Mouse (Mus musculus): ENCODE data around the gene Fam20a.

Fam20a gene

DNA sequence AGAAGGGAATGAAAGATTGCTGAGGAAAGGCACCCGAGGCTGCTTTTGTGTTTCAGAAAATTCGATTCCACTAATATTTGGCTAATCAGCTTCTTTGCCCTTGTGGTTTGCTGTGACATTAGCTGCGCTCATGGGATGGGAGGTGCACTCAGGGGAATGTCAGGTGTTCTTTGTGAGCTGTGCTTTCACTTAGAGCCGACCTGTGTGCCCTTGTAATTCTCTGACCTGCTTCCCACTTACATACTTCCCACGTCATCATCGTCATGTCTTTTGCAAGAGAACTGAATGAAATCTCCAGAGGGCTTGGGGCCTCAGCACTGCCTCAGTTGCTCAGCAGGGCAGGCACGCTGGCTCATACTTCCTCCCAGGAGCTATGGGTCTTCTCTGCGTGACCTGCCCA is 68.9 kb downstream of the Fam20a start:
- DNase-seq (ENCODE audit: low spot score in 2 of 2): no peak

DNA sequence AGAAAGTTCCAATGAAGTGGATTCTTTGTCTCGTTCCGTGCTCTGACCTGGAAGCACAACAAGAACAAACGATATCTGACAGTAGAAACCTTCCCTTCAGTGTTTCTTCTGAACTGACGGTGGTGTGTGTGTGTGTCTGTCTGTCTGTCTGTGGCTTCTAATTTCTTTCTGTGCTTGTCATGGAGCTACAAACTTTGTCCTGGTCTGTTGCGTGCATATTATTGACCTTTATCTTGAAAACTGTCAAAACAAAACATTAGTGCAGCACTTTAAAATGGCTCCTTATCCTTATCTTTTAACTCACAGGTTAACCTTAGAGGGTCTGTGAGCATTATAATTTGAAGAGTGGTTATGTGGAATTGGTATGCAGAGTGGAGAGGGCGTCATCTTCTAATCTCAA is 69.6 kb downstream of the Fam20a start:
- no peak for DNase-seq (ENCODE audit: low spot score in 2 of 2)

DNA sequence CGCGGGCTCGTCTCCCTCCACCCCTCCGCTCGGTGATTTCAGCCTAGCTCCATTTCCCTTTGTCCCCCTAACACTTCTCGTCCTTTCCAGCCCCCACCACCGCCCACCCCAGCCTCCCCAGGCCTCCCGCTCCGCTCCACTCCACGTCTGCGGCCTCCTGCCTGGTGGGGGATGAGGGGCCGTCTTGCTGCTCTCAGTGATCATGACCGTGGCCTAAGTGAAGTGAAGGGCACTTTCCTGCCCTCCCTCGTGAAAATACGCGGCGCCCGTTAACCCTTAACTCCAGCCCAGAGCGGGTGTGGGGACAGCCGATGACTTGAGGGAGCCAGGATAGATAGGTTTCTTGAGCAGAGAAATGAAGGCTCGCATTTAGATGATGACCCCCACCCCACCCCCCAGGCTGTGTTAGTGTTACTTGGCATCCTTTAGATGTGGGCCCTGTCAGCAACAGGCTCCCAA is 70.5 kb downstream of the Fam20a start:
- no peak for DNase-seq (ENCODE audit: low spot score in 2 of 2)

DNA sequence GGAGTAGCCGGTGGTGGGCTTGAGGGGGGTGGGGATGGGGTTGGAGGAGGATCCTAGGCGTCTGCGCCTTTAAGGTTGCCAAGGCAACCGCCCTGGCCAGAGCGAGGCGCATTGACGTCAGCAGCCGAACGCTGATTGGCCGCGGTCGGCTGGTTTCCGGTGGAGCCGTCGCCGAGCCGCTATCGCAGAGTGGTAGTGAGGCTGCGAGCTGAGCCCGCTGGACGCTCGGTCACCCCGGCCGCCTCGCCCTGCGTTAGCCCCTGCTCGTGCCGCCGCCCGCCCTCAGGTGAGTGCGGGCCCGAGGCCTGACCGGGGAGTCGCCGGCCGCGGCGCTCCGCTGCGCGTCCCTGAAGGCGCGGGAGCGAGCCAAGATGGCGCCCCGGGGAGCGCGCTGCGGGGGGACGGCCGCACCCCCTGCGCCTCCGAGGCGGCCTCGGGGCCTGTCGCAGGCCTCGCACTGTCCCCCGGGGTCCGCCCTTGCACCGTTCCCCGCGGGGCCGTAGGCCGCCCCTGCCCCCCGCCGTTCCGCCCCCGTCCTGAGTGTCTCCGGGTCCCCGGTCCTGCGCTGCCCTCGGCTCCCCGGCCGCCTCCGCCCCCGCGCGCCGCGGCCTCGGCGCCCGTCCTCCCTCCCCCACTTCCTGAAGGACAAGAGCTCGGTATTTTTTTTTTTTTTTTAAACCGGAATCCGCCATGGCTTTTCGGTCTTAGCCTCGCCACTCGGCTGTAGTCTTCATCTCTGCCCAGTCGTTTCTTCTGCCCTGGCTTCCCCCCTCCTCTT is 71.1 kb downstream of the Fam20a start:
- DNase-seq (ENCODE audit: low spot score in 2 of 2): peak; percentile 85 to 87

DNA sequence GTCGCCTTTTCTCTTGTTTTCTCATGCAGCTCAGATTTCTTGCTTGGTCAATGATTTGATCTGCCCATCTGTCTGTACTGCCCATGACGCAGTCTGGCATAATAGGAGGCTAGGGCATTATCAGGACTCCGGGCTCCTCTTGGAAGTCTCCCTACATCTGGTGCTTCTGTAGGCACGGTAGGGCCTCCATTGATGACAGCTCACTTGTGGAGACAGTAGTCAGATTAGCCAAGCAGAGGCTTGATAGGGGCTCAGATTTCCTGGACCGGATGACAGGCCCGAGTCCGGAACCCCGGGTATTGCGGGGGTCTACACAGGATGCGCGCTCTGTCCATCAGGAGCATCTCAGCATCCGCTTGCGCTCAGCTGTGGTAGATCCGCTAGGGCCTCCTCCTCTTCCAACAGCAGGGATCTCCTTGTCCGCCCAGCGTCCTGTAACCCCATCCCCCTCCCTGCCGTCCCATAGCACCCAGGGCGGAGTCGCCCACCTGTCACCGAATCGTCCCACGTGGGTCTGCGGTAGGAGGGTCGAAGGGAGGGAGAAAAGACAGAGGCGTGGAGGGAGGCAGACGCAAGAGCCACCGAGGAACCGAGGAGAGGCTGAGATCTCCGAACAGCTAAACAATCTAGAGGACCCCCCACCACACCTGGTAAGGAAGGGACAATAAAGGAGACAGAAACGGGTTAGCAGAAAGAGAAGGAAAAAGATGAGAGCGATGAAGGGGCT is 71.9 kb downstream of the Fam20a start:
- DNase-seq (ENCODE audit: low spot score in 2 of 2): peak; percentile 53 to 75

DNA sequence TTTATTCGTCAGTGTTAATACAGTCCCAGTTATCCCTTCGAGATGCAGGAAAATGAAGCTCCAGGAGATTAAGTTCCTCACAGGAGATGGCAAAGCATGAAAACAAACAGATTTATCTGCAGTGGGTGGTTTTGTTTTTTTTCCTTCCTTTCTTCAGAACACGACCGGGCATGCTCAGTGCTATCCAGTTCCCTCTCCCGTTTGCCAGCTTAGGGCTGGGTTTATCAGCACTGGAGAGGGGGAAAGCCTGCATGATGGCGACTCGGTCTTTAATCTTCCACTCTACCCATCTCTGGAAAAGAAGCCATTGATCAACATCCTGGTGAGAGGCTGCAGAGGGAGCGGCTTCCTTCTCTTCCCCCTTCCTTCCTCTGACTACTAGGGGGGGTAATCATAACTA is 72.9 kb downstream of the Fam20a start, which contains the start of gene Prkar1a:
TSS of gene Prkar1a (plus strand) at position 200 of the 400 bp plus-strand sequence.
- no peak for DNase-seq (ENCODE audit: low spot score in 2 of 2)

DNA sequence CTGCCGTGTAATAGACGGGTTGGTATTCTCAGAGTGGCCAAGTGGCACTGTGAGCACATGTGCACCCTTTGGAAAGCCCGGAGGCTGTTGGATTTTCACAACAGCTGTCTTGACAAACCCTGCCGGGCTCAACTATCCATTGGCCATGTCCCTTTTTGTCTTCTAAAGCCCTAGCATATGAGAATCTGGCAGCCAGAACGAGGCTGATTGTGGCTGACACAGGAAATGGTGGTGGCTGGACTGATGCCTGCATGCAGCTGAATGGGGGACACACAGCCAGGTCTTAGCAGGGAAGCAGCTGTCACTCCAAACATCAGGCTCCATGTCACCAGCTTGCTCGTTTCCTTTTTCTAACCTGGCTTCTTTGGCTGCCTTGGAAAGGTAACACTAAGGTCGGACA is 73.6 kb downstream of the Fam20a start:
- DNase-seq (ENCODE audit: low spot score in 2 of 2): no peak

DNA sequence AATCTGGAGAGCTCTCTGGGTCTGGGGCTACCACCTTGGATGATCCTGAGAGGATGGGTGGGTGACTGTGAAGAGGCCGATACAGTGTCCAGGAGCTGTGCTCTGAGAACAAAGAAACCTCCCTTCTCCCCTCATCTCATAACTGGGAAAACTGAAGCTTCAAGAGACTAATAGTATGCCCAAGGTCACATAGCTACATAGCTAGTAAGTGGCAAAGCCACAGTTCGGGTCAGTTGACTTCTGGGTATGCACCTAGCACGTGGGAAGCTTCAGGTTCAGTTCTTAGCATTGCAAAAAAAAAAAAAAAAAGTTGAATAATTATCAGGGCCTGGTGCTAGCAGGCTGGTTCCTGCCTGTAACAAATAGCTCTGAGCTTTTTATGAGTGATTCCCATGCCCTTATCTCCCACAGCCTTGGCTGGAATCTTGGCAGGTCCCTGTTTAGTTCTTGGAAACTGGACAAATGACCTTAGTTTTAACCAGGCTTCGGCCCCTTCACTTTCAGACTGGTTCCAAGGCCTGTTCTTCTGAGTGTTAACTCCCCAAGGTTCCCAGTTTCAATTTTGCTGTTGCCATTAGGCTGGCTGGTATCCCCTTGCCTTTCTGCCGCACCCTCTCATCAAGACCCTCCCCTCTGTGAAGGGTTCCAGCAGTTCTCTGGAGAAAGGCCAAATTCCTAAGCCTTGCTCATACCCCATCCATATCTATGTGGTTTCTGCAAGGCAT is 80.4 kb downstream of the Fam20a start:
- DNase-seq (ENCODE audit: low spot score in 2 of 2): no peak

DNA sequence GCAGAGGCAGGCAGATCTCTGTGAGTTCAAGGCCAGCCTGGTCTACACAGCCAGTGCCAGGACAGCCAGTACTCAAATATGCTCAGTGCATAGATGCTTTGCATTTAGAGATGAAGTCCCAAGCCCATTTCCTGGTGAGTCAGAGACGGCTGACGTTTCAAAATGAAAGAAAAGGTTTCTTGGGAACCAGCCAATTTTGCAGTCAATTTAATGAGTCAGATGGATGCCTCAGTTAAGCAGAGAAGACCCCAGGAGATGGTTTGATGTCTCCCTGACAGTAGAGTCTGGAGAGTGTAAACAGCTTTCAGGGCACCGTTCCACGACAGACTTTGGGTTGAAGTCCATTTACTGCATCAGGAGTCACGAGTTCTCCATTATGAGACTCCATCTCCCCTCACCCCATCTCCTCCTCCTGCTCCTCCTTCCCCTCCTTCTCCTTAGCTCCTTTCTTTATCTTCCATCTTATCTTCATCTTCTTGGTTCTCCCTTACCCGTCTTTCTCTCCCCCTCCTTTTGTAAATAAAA is 86.1 kb downstream of the Fam20a start:
- no peak for DNase-seq (ENCODE audit: low spot score in 2 of 2)

DNA sequence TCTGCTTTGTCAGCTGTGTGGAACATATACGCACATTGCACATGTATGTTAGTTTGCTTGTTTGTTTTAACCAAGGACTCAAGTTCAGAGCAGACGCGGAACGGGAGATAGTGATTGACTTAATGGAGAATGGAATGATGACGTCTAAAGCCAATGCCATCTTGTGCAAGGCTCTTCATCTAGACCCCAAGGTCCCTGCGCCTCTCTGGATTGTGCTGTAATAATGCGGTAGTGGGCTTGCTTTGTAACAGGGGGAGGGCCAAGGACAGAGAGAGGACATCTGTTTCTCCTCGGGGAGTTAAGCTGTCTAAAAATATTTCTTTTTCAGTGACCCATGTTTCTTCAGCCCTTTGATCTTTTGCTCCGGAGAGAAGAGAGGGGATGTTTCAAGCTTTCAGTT is 87.2 kb downstream of the Fam20a start:
- DNase-seq (ENCODE audit: low spot score in 2 of 2): no peak

DNA sequence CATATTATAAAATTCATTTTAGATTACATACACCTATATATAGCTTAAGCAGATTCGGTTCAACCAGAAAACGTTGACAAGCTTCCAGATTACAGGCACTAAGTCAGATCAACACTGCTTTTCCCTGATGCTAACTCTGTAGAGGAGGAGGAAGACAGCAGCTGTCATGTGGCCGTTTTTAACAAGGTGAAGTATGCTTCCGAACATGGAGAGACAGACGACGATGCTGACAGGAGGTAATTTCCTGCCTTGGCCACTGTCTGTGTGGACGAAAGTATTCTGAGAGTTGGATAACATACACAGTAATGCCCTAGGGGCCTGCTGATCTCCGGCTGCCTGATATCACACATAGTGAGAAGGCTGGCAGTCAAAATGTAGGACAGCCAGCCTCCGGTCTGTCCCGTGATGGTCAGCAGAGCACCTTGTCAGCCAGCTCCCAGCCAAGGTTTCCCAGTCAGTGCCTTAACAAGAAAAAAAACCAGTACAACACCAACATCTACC is 93.0 kb downstream of the Fam20a start:
- DNase-seq (ENCODE audit: low spot score in 2 of 2): no peak

DNA sequence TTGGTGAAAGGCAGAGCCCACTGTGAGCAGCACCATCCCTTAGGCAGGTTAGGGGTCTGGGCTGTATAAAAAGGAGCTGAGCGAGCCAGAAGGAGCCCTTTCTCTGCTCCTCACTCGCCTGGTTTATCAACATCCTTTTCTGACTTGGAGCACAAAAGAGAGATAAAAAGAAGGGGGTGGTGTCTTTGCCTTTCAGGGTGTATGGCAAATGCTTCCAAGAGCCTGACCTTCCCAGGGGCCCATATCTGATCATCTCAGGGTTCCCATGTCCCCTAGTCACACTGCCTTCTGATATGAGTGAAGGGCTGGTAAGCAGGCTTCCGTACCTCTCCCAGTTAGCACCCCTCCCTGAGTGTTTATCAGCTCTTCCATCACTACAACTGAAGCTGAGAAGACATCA is 94.0 kb downstream of the Fam20a start:
- DNase-seq (ENCODE audit: low spot score in 2 of 2): no peak

DNA sequence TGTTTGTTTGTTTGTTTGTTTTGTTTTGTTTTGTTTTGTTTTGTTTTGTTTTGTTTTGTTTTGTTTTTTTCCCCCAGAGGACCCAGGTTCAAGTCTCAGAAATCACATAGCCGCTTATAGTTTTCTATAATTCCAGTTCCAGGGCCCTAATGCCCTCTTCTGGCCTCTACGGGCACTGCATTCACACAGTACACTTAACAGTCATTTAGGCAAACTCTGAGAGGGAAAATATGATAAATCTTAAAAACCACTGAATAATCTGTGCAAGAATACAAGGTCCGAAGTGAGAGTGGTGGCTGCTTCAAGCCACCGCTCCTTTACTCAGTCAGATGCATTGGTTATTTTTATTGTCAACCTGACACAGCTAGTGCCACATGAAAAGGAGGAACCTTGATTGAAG is 94.4 kb downstream of the Fam20a start:
- DNase-seq (ENCODE audit: low spot score in 2 of 2): no peak

DNA sequence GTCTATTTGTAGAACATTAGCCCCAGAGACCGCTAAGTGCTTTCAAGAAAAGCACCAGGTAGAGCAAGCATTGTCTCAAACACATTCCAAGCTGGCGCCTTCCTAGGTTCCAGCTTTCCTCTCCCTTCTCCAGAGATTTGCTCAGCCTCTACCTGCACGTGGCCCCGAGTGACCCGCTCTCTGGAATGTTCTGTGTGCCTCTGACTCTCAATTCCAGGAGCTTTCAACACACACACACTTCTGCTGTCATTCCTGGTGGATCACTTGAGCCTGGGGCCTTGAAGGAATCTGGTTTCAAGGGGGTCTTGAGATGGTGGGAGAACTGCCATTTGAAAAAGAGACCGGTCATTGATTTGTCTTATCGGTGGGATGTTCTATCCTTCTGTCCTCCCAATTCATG is 98.8 kb downstream of the Fam20a start:
- no peak for DNase-seq (ENCODE audit: low spot score in 2 of 2)

DNA sequence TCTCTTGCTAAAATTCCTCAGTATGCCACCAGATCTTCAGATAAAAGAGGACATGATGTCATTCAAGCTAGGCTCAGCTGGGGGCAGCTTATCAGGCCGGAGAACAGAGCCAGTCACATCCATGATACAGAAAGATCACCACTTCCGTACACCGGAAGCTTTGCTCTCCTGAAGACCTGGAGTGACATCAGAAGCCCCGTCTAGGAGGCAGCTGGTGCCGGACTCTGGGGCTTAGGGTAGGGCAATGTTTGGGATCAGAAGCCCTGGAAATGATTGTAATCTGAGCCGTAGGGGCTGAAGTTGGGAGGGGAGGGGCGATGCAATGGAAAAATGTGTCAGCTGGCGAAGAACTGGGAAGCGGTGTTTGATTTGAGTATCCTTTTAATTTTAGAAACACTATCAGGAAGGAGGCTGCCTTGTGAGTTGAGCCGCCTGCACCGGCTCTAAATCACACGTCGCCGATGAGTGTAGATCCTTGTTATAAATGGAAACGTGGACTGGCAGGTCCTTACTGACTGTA is 99.5 kb downstream of the Fam20a start:
- DNase-seq (ENCODE audit: low spot score in 2 of 2): no peak

DNA sequence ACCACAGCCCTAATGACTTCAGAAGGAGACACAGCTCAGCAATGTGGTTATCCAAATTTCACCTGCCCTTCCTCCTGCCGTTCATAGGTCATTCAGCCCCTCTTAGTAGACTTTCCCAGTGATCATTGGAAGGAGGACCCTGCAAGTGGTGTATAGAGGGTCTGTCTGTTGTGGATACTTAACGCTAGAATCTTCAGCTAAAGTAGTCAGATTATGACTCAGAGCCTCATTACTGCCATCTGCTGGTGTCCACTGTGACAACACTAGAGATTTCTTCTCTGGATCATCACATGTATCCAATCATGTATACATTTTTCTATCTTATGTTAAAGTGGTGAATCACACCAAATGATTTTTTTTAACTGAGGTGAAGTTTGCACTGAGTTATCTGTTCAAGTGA is 100.9 kb downstream of the Fam20a start:
- DNase-seq (ENCODE audit: low spot score in 2 of 2): peak; percentile 52 to 57

DNA sequence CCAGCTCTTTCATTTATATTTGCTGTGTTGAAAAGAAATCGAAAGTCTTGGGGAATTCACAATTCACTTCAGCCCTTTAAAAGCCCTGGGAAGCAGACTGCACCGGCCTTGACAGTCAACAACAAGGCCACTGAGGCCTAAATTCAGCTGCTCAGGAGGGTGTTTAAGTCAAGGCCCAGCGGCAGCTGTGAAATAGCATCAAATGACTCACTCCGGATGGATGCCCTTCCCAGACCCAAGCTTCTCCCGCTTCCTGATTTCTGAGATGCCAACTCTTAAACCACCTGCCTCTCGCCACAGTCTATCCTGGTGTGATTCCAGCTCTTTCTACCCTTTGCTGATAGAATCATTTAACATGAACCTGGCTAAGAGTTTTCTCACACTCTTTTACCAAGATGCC is 101.7 kb downstream of the Fam20a start:
- no peak for DNase-seq (ENCODE audit: low spot score in 2 of 2)

Measured in frontal cortex, postnatal 25 days (tissue).